Mouse (Mus musculus) embryonic facial prominence, embryonic 11.5 days (tissue): ENCODE data around the gene Tusc2. TPM values are rescaled to one million over a fixed set of nuclear protein-coding genes. Genes with fewer than 3 reads are reported as not detected.

ENCODE experiments used
- ATAC-seq: fragments of 200-750 bp; cut with Nextera tagmentation; replicated peaks from 2 replicates; pipeline ENCODE4 v1.8.0; 2017; ENCODE audit warnings: low read depth; ENCODE audit not compliant: insufficient number of reproducible peaks, low FRiP score, low TSS enrichment
- DNase-seq: peaks from one replicate; pipeline ENCODE4 v3.0.0-alpha.2; 2015; ENCODE audit warnings: low spot score
- H3K27ac ChIP-seq: fragments of 300-500 bp; sonication (generic); replicated peaks from 2 replicates; pipeline ENCODE4 v1.5.1; 2014; ENCODE audit warnings: mild to moderate bottlenecking, low read depth, low read length, control low read depth
- H3K27me3 ChIP-seq: fragments of 300-500 bp; sonication (generic); 2 replicates; pipeline ENCODE4 v1.6.1; 2014; ENCODE audit warnings: mild to moderate bottlenecking, low read length, moderate library complexity, mixed read lengths; ENCODE audit not compliant: control insufficient read depth, insufficient read depth
- H3K36me3 ChIP-seq: fragments of 300-500 bp; sonication (generic); replicated peaks from 2 replicates; pipeline ENCODE4 v1.6.1; 2014; ENCODE audit warnings: low read depth, mild to moderate bottlenecking, low read length, moderate library complexity, mixed read lengths; ENCODE audit not compliant: control insufficient read depth, insufficient read depth
- H3K4me1 ChIP-seq: fragments of 300-500 bp; sonication (generic); 2 replicates; pipeline ENCODE4 v1.6.1; 2014; ENCODE audit warnings: low read length, mixed read lengths; ENCODE audit not compliant: control insufficient read depth, insufficient read depth
- H3K4me2 ChIP-seq: fragments of 300-500 bp; sonication (generic); 2 replicates; pipeline ENCODE4 v1.6.1; 2014; ENCODE audit warnings: low read depth, mild to moderate bottlenecking, control low read depth, low read length, moderate library complexity
- H3K4me3 ChIP-seq: fragments of 300-500 bp; sonication (generic); 2 replicates; pipeline ENCODE4 v1.5.1; 2014; ENCODE audit warnings: low read depth, low read length, control low read depth
- H3K9ac ChIP-seq: fragments of 300-500 bp; sonication (generic); replicated peaks from 2 replicates; pipeline ENCODE4 v1.6.1; 2014; ENCODE audit warnings: mild to moderate bottlenecking, control low read depth, low read length
- H3K9me3 ChIP-seq: fragments of 300-500 bp; sonication (generic); replicated peaks from 2 replicates; pipeline ENCODE4 v1.6.1; 2016; ENCODE audit warnings: mild to moderate bottlenecking, low read length, inconsistent platforms, mixed read lengths; ENCODE audit not compliant: control insufficient read depth
- WGBS: fragments of 180-500 bp; shearing (Covaris S2); extraction: QIAGEN DNeasy Blood & Tissue Kit; methylation state at CpG from one replicate; pipeline ENCODE4 v1.1.7; 2014; 5-methylcytosine and 5-hydroxymethylcytosine counted together
- polyA plus RNA-seq: library from polyadenylated mRNA; unstranded; fragments of >200 nt; fragmentation: Nextera tagmentation; extraction: Ambion mirVana; gene quantifications from 2 replicates; pipeline ENCODE4 v1.2.1, GENCODE M21; 2014

The Tusc2 gene
- polyA plus RNA-seq, 1 experiment from 2014 or later = 68.5 TPM

DNA sequence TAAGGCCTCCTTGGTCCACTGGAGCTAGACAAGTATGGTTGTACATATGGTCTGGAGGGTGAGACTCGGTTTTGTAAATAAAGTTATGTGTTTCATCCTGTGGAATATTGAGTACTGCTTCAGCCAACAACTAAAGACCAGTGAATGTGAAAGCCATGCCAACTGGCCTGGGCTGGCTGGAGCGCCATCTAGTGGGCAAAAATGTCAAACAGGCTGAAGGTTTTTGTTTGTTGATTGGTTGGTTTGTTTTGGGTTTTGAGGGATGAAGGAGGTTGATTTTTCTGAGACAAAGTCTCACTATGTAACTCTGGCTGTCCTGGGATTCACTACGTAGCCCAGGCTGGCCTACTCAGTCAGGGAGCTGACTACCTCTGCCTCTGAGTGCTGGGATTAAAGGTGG is 17.5 kb upstream of the Tusc2 start:
- no peak for ATAC-seq
- peak; percentile 83 for DNase-seq
- Histone ChIP-seq H3K9ac (no peak overlapping the region), H3K4me2 (no peak overlapping the region), H3K36me3 (no peaks in the 10 kb centered on the region; the same call in 1 of the 2 replicates), H3K4me3 (no peak overlapping the region), H3K9me3 (no peaks in the 10 kb centered on the region), H3K4me1 (no peaks in the 10 kb centered on the region; the same call in none of the 2 replicates), H3K27me3 (0 out of 2 replicates have a peak, but pooled peaks cover under 1% of the 10 kb centered on the region), H3K27ac (no peak overlapping the region)
- 13% methylated on average over 3 of the region's 3 CpGs for WGBS

DNA sequence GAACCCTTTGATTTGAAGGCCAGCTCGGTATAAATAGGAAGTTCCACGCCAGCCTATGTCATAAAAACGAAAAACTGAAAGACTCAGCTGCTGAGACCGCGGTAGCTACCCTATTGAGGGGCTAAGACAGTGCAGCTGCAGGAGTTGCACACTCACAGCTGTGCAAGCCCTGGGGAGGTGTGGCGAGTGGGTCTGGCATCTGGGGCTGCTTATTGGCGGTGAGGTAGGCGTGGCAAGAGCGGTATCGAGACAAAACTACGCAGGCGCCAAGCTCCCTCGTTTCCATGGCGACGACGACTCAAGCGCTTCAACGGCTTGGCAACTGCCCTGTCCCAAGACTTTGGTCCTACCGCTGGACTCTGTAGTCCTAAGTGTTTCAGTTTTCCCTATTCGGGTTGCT is 16.0 kb upstream of the Tusc2 start, which contains the start of gene Zmynd10:
Zmynd10 (plus strand) TSS at position 273 of the 400 bp plus-strand sequence.
- Histone ChIP-seq H3K4me2 (peak within 1 kb of the TSS; percentile 44), H3K9ac (no peak within 1 kb of the TSS), H3K36me3 (no peaks in the 10 kb centered on the region; the same call in 1 of the 2 replicates), H3K27me3 (peaks cover 5% of the 10 kb centered on the region; the same call in 1 of the 2 replicates), H3K4me3 (no peak within 1 kb of the TSS; the same call in 1 of the 2 replicates), H3K9me3 (no peaks in the 10 kb centered on the region), H3K4me1 (no peaks in the 10 kb centered on the region; the same call in none of the 2 replicates), H3K27ac (no peak within 1 kb of the TSS)
- WGBS = 5% methylated on average over 20 of the region's 20 CpGs
- DNase-seq (peak; percentile 98), ATAC-seq (peak; percentile 64)

- Histone ChIP-seq H3K27me3 (peaks cover 5% of the 10 kb centered on the region; the same call in 1 of the 2 replicates), H3K27ac (no peak overlapping the region), H3K9ac (no peak overlapping the region), H3K9me3 (no peaks in the 10 kb centered on the region), H3K4me1 (no peaks in the 10 kb centered on the region; the same call in 1 of the 2 replicates), H3K36me3 (no peaks in the 10 kb centered on the region; the same call in 1 of the 2 replicates), H3K4me2 (no peak overlapping the region), H3K4me3 (no peak overlapping the region)
- DNase-seq = no peak
- no peak for ATAC-seq
- WGBS = 78% methylated on average over 5 of the region's 5 CpGs
Measured at GRCm38 (mm10) chr9:107547957-107548356, 15.1 kb upstream of the Tusc2 start.

DNA sequence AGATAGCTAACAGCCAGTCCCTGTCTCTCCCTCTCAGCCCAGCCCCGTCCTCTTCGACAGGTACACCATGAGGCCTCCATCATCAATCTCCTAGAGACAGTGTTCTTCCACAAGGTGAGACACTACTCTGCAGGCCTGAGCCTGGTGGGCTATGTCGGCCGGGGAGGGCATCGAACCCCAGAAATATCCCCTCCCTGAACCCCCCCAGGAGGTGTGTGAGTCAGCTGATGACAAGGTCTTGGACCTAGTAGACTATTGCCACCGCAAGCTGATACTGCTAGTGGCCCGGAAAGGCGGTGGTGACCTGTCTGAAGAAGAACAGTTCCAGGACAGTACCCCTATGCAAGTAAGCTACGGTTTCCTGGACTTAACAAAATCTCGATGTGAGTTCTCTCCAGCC is 14.2 kb upstream of the Tusc2 start:
- Histone ChIP-seq H3K4me2 (no peak overlapping the region), H3K4me1 (no peaks in the 10 kb centered on the region; the same call in 1 of the 2 replicates), H3K9me3 (no peaks in the 10 kb centered on the region), H3K36me3 (no peaks in the 10 kb centered on the region; the same call in 1 of the 2 replicates), H3K27me3 (peaks cover 5% of the 10 kb centered on the region; the same call in 1 of the 2 replicates), H3K27ac (no peak overlapping the region), H3K9ac (no peak overlapping the region), H3K4me3 (no peak overlapping the region)
- no peak for ATAC-seq
- WGBS = 85% methylated on average over 10 of the region's 10 CpGs
- no peak for DNase-seq

GRCm38 (mm10) chr9:107549297-107550074 is 13.6 kb upstream of the Tusc2 start:
- H3K4me1 ChIP-seq = no peaks in the 10 kb centered on the region; the same call in 1 of the 2 replicates
- no peak overlapping the region for H3K4me2 ChIP-seq
- no peak for ATAC-seq
- DNase-seq = no peak
- no peaks in the 10 kb centered on the region for H3K9me3 ChIP-seq
- H3K27me3 ChIP-seq = peaks cover 5% of the 10 kb centered on the region; the same call in 1 of the 2 replicates
- WGBS = 81% methylated on average over 20 of the region's 20 CpGs
- H3K27ac ChIP-seq = no peak overlapping the region
- H3K36me3 ChIP-seq = no peaks in the 10 kb centered on the region; the same call in 1 of the 2 replicates
- no peak overlapping the region for H3K9ac ChIP-seq
- H3K4me3 ChIP-seq = no peak overlapping the region

- DNase-seq = no peak
- H3K9me3 ChIP-seq = no peaks in the 10 kb centered on the region
- peaks cover 5% of the 10 kb centered on the region; the same call in 1 of the 2 replicates for H3K27me3 ChIP-seq
- H3K4me2 ChIP-seq = peak overlapping the region; percentile 92
- no peak overlapping the region for H3K27ac ChIP-seq
- no peaks in the 10 kb centered on the region for H3K36me3 ChIP-seq
- WGBS = 20% methylated on average over 23 of the region's 23 CpGs
- H3K4me3 ChIP-seq = peak overlapping the region; percentile 50
- ATAC-seq = no peak
- peak overlapping the region; percentile 82; the same call in 1 of the 2 replicates for H3K9ac ChIP-seq
- no peaks in the 10 kb centered on the region; the same call in 1 of the 2 replicates for H3K4me1 ChIP-seq
Measured at GRCm38 (mm10) chr9:107550491-107551116, 12.5 kb upstream of the Tusc2 start.

DNA sequence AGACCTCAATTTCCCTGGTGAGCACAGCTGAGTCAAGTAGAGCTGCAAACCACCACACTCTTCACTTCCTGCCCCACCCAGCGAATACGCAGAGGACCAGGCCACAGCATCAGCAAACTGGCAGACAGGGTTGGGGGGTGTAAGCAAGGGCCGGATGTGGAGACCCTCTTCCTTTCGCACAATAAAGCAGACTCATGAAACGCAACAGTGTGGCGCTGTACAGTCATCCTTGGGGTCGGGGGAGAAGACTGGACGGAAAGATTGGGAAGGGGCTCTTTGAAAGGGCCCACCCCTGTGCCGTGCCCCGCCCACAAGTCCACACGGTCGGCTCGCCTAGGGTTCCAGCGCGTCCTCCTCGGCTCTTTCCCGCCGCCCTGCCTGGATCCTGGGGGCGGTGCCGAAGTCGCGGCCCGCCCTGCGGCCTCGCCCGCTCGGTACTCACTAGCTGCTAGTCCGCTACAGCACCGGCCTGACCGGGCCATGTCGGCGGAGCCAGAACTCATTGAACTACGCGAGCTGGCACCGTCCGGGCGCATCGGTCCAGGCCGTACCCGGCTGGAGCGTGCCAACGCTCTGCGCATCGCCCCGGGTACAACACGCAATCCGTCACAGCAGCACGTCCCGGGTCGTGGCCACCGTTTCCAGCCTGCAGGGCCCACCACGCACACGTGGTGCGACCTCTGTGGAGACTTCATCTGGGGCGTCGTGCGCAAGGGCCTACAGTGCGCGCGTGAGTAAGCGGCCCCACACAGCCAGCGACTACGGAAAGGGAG is 11.8 kb upstream of the Tusc2 start, which contains the start of gene Rassf1:
Rassf1 (plus strand) TSS at position 439 of the 773 bp plus-strand sequence.
- no peak within 1 kb of the TSS for H3K27ac ChIP-seq
- peak; percentile 78 for DNase-seq
- H3K9ac ChIP-seq = peak within 1 kb of the TSS; percentile 82
- H3K27me3 ChIP-seq = peaks cover 5% of the 10 kb centered on the region; the same call in 1 of the 2 replicates
- no peaks in the 10 kb centered on the region for H3K9me3 ChIP-seq
- no peaks in the 10 kb centered on the region; the same call in none of the 2 replicates for H3K4me1 ChIP-seq
- peak within 1 kb of the TSS; percentile 92 for H3K4me2 ChIP-seq
- WGBS = under 1% methylated on average over 54 of the region's 63 CpGs
- H3K4me3 ChIP-seq = peak within 1 kb of the TSS; percentile 50
- ATAC-seq = peak; percentile 10
- H3K36me3 ChIP-seq = no peaks in the 10 kb centered on the region
